Mouse (Mus musculus) cortical plate, adult 2 months (tissue): ENCODE measurements around the gene Cacnb2.

Experiments used
- CTCF ChIP-seq: fragments of 200-500 bp; IDR thresholded peaks from 2 replicates; pipeline ENCODE4 v1.5.1; 2011; ENCODE audit warnings: mild to moderate bottlenecking, control low read depth, low read length; ENCODE audit not compliant: insufficient read depth; ENCODE audit errors: extremely low read depth
- POLR2A ChIP-seq: fragments of 200-500 bp; IDR thresholded peaks from 2 replicates; pipeline ENCODE4 v1.6.1; 2011; ENCODE audit warnings: mild to moderate bottlenecking, low read length, control low read depth; ENCODE audit not compliant: insufficient read depth; ENCODE audit errors: extremely low read depth

DNA sequence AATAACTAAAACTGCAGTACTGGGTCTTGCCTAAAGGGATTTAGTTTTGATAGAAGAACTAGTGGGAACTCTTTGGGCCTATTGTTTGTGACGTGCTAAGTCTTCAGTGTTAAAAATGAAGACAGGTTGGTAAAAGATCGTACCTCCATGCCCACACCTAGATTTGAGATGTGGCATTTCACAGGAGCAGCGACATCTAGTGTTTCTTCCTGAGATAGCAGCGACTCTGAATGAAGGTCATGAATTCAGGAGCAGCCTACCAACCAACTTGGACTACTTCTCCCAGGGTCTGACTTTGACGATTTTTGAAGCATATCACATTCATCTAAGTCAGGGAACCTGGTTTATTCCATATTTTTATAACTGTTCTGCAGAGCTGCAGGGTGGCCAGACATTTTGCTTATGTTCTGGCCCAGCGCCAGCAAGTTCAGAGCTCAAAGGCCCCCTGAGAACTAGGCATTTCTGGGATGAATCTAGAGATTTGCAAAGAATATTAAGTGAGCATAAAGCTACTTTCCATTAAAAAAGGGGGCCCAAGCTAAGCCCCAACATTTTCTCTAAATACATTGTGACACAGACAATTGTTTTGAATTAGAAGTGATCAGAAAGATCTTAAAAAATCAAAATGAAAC is 74.1 kb downstream of the Cacnb2 start:
- TF ChIP-seq POLR2A = no peak
- peak; percentile 76 for TF ChIP-seq CTCF
